Mouse (Mus musculus) bone marrow, adult 2 months (tissue): ENCODE measurements around the gene Exoc6.

Experiments used
- CTCF ChIP-seq: fragments of 200-500 bp; IDR thresholded peaks from 2 replicates; pipeline ENCODE4 v1.5.1; 2011; ENCODE audit warnings: low read length, control low read depth; ENCODE audit not compliant: control insufficient read depth, insufficient read depth
- POLR2A ChIP-seq: fragments of 200-500 bp; IDR thresholded peaks from 2 replicates; pipeline ENCODE4 v1.6.1; 2011; ENCODE audit warnings: low read depth, mild to moderate bottlenecking, control low read depth, low read length, borderline replicate concordance; ENCODE audit not compliant: control insufficient read depth

GRCm38 (mm10) chr19:37692879-37693278, 142.7 kb downstream of the Exoc6 start:
- TF ChIP-seq POLR2A, result no peak
- no peak for TF ChIP-seq CTCF
